In the genomic region with DNA sequence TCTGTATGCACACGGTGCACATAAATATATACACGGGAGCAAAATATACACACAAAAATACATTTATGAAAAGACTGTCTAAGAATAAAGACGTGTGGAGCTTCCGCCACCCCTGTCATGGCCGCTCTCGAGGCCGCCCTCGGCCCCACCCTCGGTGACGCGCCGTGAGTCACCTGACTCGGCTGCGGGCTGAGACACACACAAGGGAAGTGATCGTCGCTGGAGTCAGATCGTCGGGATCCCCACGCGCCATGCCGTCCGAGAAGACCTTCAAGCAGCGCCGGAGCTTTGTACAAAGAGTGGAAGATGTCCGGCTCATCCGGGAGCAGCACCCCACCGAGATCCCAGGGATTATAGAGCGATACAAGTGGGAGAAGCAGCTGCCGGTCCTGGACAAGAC, we compare ENCODE assay signal across 8 mouse cellular contexts. TPM values are rescaled to one million over a fixed set of nuclear protein-coding genes. Genes with fewer than 3 reads are reported as not detected.
DNase-seq lines count a peak whose midpoint lies in the region; ATAC-seq and TF ChIP-seq lines count a peak whose summit lies in the region.

No protein-coding gene starts in this region.

- peak overlapping the region; percentile 23; the same call in 1 of the 2 replicates for H3K4me3 ChIP-seq in heart, adult 2 months
- peak overlapping the region; percentile 28 for H3K4me3 ChIP-seq in heart, postnatal 0 days (ENCODE audit: low read depth, low read length)
- peak overlapping the region; percentile 27; the same call in 1 of the 2 replicates for H3K4me3 ChIP-seq in liver, embryonic 16.5 days (ENCODE audit: low read depth, low read length)

- 37% methylated on average over 29 of the region's 29 CpGs for WGBS in heart, adult 2 months
- WGBS in heart, postnatal 0 days: 43% methylated on average over 29 of the region's 29 CpGs
- WGBS in liver, embryonic 16.5 days (ENCODE audit: insufficient replicate concordance): 63% methylated on average over 29 of the region's 29 CpGs

- DNase-seq in heart, adult 2 months: peak; percentile 27 to 37
- no peak for DNase-seq in heart, adult 9 months (ENCODE audit: low spot score in 2 of 2)
- peak; percentile 64 for DNase-seq in ES-CJ7 (ENCODE audit: low read depth, low spot score)
- no peak for DNase-seq in heart, postnatal 0 days (ENCODE audit: low spot score)
- no peak for DNase-seq in cerebellum, postnatal 4 days (ENCODE audit: low spot score in 2 of 2)
- no peak for DNase-seq in urinary bladder, postnatal 25 days (ENCODE audit: low spot score)

- no peak overlapping the region for H3K27ac ChIP-seq in heart, adult 2 months
- H3K27ac ChIP-seq in heart, postnatal 0 days (ENCODE audit: low read depth): no peak overlapping the region
- H3K27ac ChIP-seq in liver, embryonic 16.5 days (ENCODE audit: low read length): no peak overlapping the region

- H3K4me1 ChIP-seq in heart, adult 2 months (ENCODE audit: control insufficient read depth, insufficient read depth, low read length): no peaks in the 10 kb centered on the region
- no peaks in the 10 kb centered on the region for H3K4me1 ChIP-seq in heart, postnatal 0 days (ENCODE audit: control insufficient read depth, insufficient read depth)
- H3K4me1 ChIP-seq in liver, embryonic 16.5 days (ENCODE audit: control insufficient read depth, low read depth, low read length): no peaks in the 10 kb centered on the region

- H3K36me3 ChIP-seq in heart, adult 2 months (ENCODE audit: control insufficient read depth, insufficient read depth, low read length): no peaks in the 10 kb centered on the region
- H3K36me3 ChIP-seq in heart, postnatal 0 days (replicated peaks; ENCODE audit: control insufficient read depth, insufficient read depth, low read length): no peaks in the 10 kb centered on the region
- no peaks in the 10 kb centered on the region for H3K36me3 ChIP-seq in liver, embryonic 16.5 days (ENCODE audit: control insufficient read depth, insufficient read depth)

- ATAC-seq in heart, postnatal 0 days (ENCODE audit: insufficient read depth, low read depth): peak; percentile 75
- ATAC-seq in liver, embryonic 16.5 days (ENCODE audit: low read depth): no peak
- ATAC-seq in frontal cortex, adult (ENCODE audit: low TSS enrichment): no peak

- no peak for TF ChIP-seq CTCF in heart, adult 2 months (IDR thresholded peaks at IDR 0.05)
- TF ChIP-seq CTCF in heart, postnatal 0 days (IDR thresholded peaks at IDR 0.05; ENCODE audit: low read depth): no peak

- no peaks in the 10 kb centered on the region for H3K9me3 ChIP-seq in heart, postnatal 0 days (replicated peaks; ENCODE audit: control insufficient read depth, low read length)
- no peaks in the 10 kb centered on the region for H3K9me3 ChIP-seq in liver, embryonic 16.5 days (replicated peaks; ENCODE audit: control insufficient read depth, low read length)

- H3K79me2 ChIP-seq in heart, adult 2 months (replicated peaks; ENCODE audit: control insufficient read depth, insufficient read depth, low read length): no peaks in the 10 kb centered on the region

- no peaks in the 10 kb centered on the region for H3K27me3 ChIP-seq in heart, adult 2 months (ENCODE audit: control insufficient read depth, insufficient read depth, low read length)
- no peaks in the 10 kb centered on the region for H3K27me3 ChIP-seq in heart, postnatal 0 days (ENCODE audit: control insufficient read depth, insufficient read depth, low read length)
- H3K27me3 ChIP-seq in liver, embryonic 16.5 days (ENCODE audit: control insufficient read depth, insufficient read depth, low read depth, low read length): no peaks in the 10 kb centered on the region

- TF ChIP-seq EP300 in heart, adult 2 months (IDR thresholded peaks at IDR 0.05; ENCODE audit: insufficient read depth, low read depth, low read length): no peak
- no peak for TF ChIP-seq EP300 in heart, postnatal 0 days (IDR thresholded peaks at IDR 0.05; ENCODE audit: low read depth)

- peak; percentile 51; the same call in 1 of the 2 replicates for TF ChIP-seq POLR2A in heart, adult 2 months (IDR thresholded peaks at IDR 0.05; ENCODE audit: insufficient read depth, low read depth, low read length)

- intact Hi-C loops in heart, adult 2 months (cut with DNase I): no loop called here

- H3K9ac ChIP-seq in heart, adult 2 months (ENCODE audit: low read depth, low read length): peak overlapping the region; percentile 20; the same call in 1 of the 2 replicates
- no peak overlapping the region for H3K9ac ChIP-seq in heart, postnatal 0 days (replicated peaks; ENCODE audit: low read depth, low read length)
- no peak overlapping the region for H3K9ac ChIP-seq in liver, embryonic 16.5 days (ENCODE audit: low read depth, low read length)

- H3K4me2 ChIP-seq in heart, postnatal 0 days (ENCODE audit: low read depth, low read length): peak overlapping the region; percentile 43
- peak overlapping the region; percentile 36 for H3K4me2 ChIP-seq in liver, embryonic 16.5 days (ENCODE audit: low read depth, low read length)

RNA-seq across cellular contexts. Expression of a gene that starts 8.4 kb away (rescaled TPM):
- under 1 TPM; 0.09 to 0.13 TPM for total RNA-seq in heart, adult 2 months (2021)
- 0.12 and 0.16 TPM in 2 replicates for polyA plus RNA-seq in heart, adult 2 months (2012; rRNA removed)
- not detected in 2 replicates for total RNA-seq in heart, postnatal 0 days (2014; rRNA removed; ENCODE audit: low replicate concordance)
- 0.05 TPM in 1 of 2 replicates, not detected in the other for polyA plus RNA-seq in heart, postnatal 0 days (2015; fragmentation: Nextera tagmentation; extraction: Ambion mirVana)
- 1.4 and 1.6 TPM in 2 replicates for polyA plus RNA-seq in liver, embryonic 16.5 days (2015; fragmentation: Nextera tagmentation; extraction: Ambion mirVana)

RNA-seq across cellular contexts. Expression of a gene that starts 21.2 kb away (rescaled TPM):
- total RNA-seq in heart, adult 2 months (2021): 10 to 100 TPM; 27.3 to 30.5 TPM
- polyA plus RNA-seq in heart, adult 2 months (2012; rRNA removed): 20.0 and 36.8 TPM in 2 replicates
- 63.9 and 66.0 TPM in 2 replicates for total RNA-seq in heart, postnatal 0 days (2014; rRNA removed; ENCODE audit: low replicate concordance)
- polyA plus RNA-seq in heart, postnatal 0 days (2015; fragmentation: Nextera tagmentation; extraction: Ambion mirVana): 28.0 and 28.4 TPM in 2 replicates
- 29.5 and 32.0 TPM in 2 replicates for polyA plus RNA-seq in liver, embryonic 16.5 days (2015; fragmentation: Nextera tagmentation; extraction: Ambion mirVana)

Comparison
In these comparisons a context has a peak if more than half of its experiments do, and no peak if none do; other contexts are left out.
1. DNase-seq: peak in heart, adult 2 months (2 of 2) and ES-CJ7 (single experiment); none in heart, adult 9 months (0 of 2), heart, postnatal 0 days (single experiment), cerebellum, postnatal 4 days (0 of 2) and urinary bladder, postnatal 25 days (single experiment).
2. Peak in every context shown above with its lines, with median percentiles within 50 percentile points of each other: H3K4me3 ChIP-seq.